Mouse (Mus musculus) liver, embryonic 12.5 days (tissue): ENCODE results near the gene S100g. TPM values are rescaled to one million over a fixed set of nuclear protein-coding genes. Genes with fewer than 3 reads are reported as not detected.

Source experiments
- ATAC-seq: fragments of 200-750 bp; cut with Nextera tagmentation; 2 replicates; pipeline ENCODE4 v1.8.0; 2017; ENCODE audit warnings: moderate number of reproducible peaks, mild to moderate bottlenecking, moderate library complexity
- H3K27ac ChIP-seq: fragments of 300-500 bp; sonication (generic); 2 replicates; pipeline ENCODE4 v1.5.1; 2016; ENCODE audit warnings: mild to moderate bottlenecking
- H3K27me3 ChIP-seq: fragments of 300-500 bp; sonication (generic); replicated peaks from 2 replicates; pipeline ENCODE4 v1.6.1; 2016; ENCODE audit warnings: mild to moderate bottlenecking, moderate library complexity
- H3K36me3 ChIP-seq: fragments of 300-500 bp; sonication (generic); 2 replicates; pipeline ENCODE4 v1.6.1; 2016; ENCODE audit warnings: mild to moderate bottlenecking, moderate library complexity
- H3K4me1 ChIP-seq: fragments of 300-500 bp; sonication (generic); 2 replicates; pipeline ENCODE4 v1.6.1; 2016
- H3K4me2 ChIP-seq: fragments of 300-500 bp; sonication (generic); 2 replicates; pipeline ENCODE4 v1.6.1; 2016; ENCODE audit warnings: mild to moderate bottlenecking, moderate library complexity
- H3K4me3 ChIP-seq: fragments of 300-500 bp; sonication (generic); 2 replicates; pipeline ENCODE4 v1.5.1; 2016; ENCODE audit warnings: mild to moderate bottlenecking, moderate library complexity
- H3K9ac ChIP-seq: fragments of 300-500 bp; sonication (generic); 2 replicates; pipeline ENCODE4 v1.6.1; 2016; ENCODE audit warnings: mild to moderate bottlenecking, moderate library complexity
- H3K9me3 ChIP-seq: fragments of 300-500 bp; sonication (generic); replicated peaks from 2 replicates; pipeline ENCODE4 v1.6.1; 2016; ENCODE audit warnings: mild to moderate bottlenecking, moderate library complexity
- WGBS: fragments of 180-500 bp; shearing (Covaris S2); methylation state at CpG from one replicate; pipeline ENCODE4 v1.1.7; 2016; ENCODE audit not compliant: insufficient replicate concordance; 5-methylcytosine and 5-hydroxymethylcytosine counted together
- polyA plus RNA-seq: library from polyadenylated mRNA; unstranded; fragments of >200 nt; fragmentation: Nextera tagmentation; extraction: Ambion mirVana; gene quantifications from 2 replicates; pipeline ENCODE4 v1.2.1, GENCODE M21; 2016

The S100g gene
- 2.3 and 2.8 TPM in 2 replicates for polyA plus RNA-seq

- no peaks in the 10 kb centered on the region for H3K36me3 ChIP-seq
- no peak within 1 kb of the TSS for H3K4me3 ChIP-seq
- WGBS = 52% methylated on average over 3 of the region's 3 CpGs
- H3K9me3 ChIP-seq = no peaks in the 10 kb centered on the region
- ATAC-seq = 0 out of 2 replicates have a peak, but pooled peaks have one; percentile 21
- H3K27me3 ChIP-seq = 0 out of 2 replicates have a peak, but pooled peaks cover 3% of the 10 kb centered on the region
- H3K27ac ChIP-seq = no peak within 1 kb of the TSS
- H3K4me1 ChIP-seq = no peaks in the 10 kb centered on the region
- H3K9ac ChIP-seq = no peak within 1 kb of the TSS
- H3K4me2 ChIP-seq = no peak within 1 kb of the TSS
Observed at GRCm38 (mm10) chrX:162964383-162964782, at the start of gene S100g. TSS of gene S100g (minus strand) at chrX:162964599.

- Histone ChIP-seq H3K36me3 (no peaks in the 10 kb centered on the region), H3K9ac (no peak overlapping the region), H3K4me3 (no peak overlapping the region), H3K9me3 (no peaks in the 10 kb centered on the region), H3K4me2 (no peak overlapping the region), H3K27me3 (no peaks in the 10 kb centered on the region), H3K27ac (no peak overlapping the region), H3K4me1 (no peaks in the 10 kb centered on the region)
- 60% methylated on average over 3 of the region's 3 CpGs for WGBS
- ATAC-seq = no peak
Observed at GRCm38 (mm10) chrX:162992121-162992520, 27.7 kb upstream of the S100g start.

- ATAC-seq = no peak
- Histone ChIP-seq H3K4me2 (no peak overlapping the region), H3K4me3 (no peak overlapping the region), H3K9me3 (no peaks in the 10 kb centered on the region), H3K27me3 (no peaks in the 10 kb centered on the region), H3K27ac (no peak overlapping the region), H3K9ac (no peak overlapping the region), H3K36me3 (no peaks in the 10 kb centered on the region), H3K4me1 (no peaks in the 10 kb centered on the region)
- WGBS = 63% methylated on average over 4 of the region's 4 CpGs
Observed at GRCm38 (mm10) chrX:162991396-162991795, 27.0 kb upstream of the S100g start.

GRCm38 (mm10) chrX:162986876-162987495 is 22.6 kb upstream of the S100g start:
- H3K27ac ChIP-seq = no peak overlapping the region
- no peak overlapping the region for H3K4me2 ChIP-seq
- no peak for ATAC-seq
- H3K4me3 ChIP-seq = no peak overlapping the region
- 87% methylated on average over 10 of the region's 10 CpGs for WGBS
- H3K4me1 ChIP-seq = no peaks in the 10 kb centered on the region
- no peaks in the 10 kb centered on the region for H3K36me3 ChIP-seq
- no peaks in the 10 kb centered on the region for H3K27me3 ChIP-seq
- H3K9me3 ChIP-seq = no peaks in the 10 kb centered on the region
- H3K9ac ChIP-seq = no peak overlapping the region

- no peak for ATAC-seq
Observed at GRCm38 (mm10) chrX:162976194-162976593, 11.8 kb upstream of the S100g start.

GRCm38 (mm10) chrX:162967456-162967855 is 3.1 kb upstream of the S100g start:
- Histone ChIP-seq H3K4me1 (no peaks in the 10 kb centered on the region), H3K4me2 (no peak overlapping the region), H3K27me3 (0 out of 2 replicates have a peak, but pooled peaks cover 3% of the 10 kb centered on the region), H3K27ac (no peak overlapping the region), H3K36me3 (no peaks in the 10 kb centered on the region), H3K9me3 (no peaks in the 10 kb centered on the region), H3K4me3 (no peak overlapping the region), H3K9ac (no peak overlapping the region)
- 55% methylated on average over 8 of the region's 8 CpGs for WGBS
- ATAC-seq = no peak

More at GRCm38 (mm10) chrX:162976194-162976593, 11.8 kb upstream of the S100g start:
- no peaks in the 10 kb centered on the region for H3K36me3 ChIP-seq
- no peak overlapping the region for H3K27ac ChIP-seq
- no peaks in the 10 kb centered on the region for H3K9me3 ChIP-seq
- no peak overlapping the region for H3K9ac ChIP-seq
- H3K4me2 ChIP-seq = no peak overlapping the region
- no peaks in the 10 kb centered on the region for H3K4me1 ChIP-seq
- no peaks in the 10 kb centered on the region for H3K27me3 ChIP-seq
- WGBS = 52% methylated on average over 3 of the region's 3 CpGs
- no peak overlapping the region for H3K4me3 ChIP-seq

- no peak for ATAC-seq
- H3K36me3 ChIP-seq = no peaks in the 10 kb centered on the region
- H3K4me2 ChIP-seq = no peak overlapping the region
- H3K9me3 ChIP-seq = no peaks in the 10 kb centered on the region
- H3K4me1 ChIP-seq = no peaks in the 10 kb centered on the region
- H3K27me3 ChIP-seq = 0 out of 2 replicates have a peak, but pooled peaks cover 3% of the 10 kb centered on the region
- no peak overlapping the region for H3K27ac ChIP-seq
- H3K9ac ChIP-seq = no peak overlapping the region
- 53% methylated on average over 4 of the region's 4 CpGs for WGBS
- no peak overlapping the region for H3K4me3 ChIP-seq
Observed at GRCm38 (mm10) chrX:162963840-162964239, 559 bp downstream of the S100g start.

GRCm38 (mm10) chrX:162957921-162958320 is 6.5 kb downstream of the S100g start:
- Histone ChIP-seq H3K36me3 (no peaks in the 10 kb centered on the region), H3K4me1 (no peaks in the 10 kb centered on the region), H3K4me3 (no peak overlapping the region), H3K9ac (no peak overlapping the region), H3K27me3 (no peaks in the 10 kb centered on the region; the same call in 1 of the 2 replicates), H3K27ac (no peak overlapping the region), H3K4me2 (no peak overlapping the region), H3K9me3 (no peaks in the 10 kb centered on the region)
- 69% methylated on average over 3 of the region's 3 CpGs for WGBS
- ATAC-seq = no peak

- WGBS = 47% methylated on average over 3 of the region's 3 CpGs
Observed at GRCm38 (mm10) chrX:162949811-162950439, 14.5 kb downstream of the S100g start.

GRCm38 (mm10) chrX:162942027-162942426 is 22.4 kb downstream of the S100g start:
- H3K4me2 ChIP-seq = no peak overlapping the region
- H3K27ac ChIP-seq = no peak overlapping the region
- H3K9me3 ChIP-seq = no peaks in the 10 kb centered on the region
- no peak overlapping the region for H3K4me3 ChIP-seq
- H3K4me1 ChIP-seq = no peaks in the 10 kb centered on the region
- no peak for ATAC-seq
- 63% methylated on average over 1 of the region's 1 CpGs for WGBS
- H3K9ac ChIP-seq = no peak overlapping the region
- H3K36me3 ChIP-seq = no peaks in the 10 kb centered on the region
- no peaks in the 10 kb centered on the region for H3K27me3 ChIP-seq

More at GRCm38 (mm10) chrX:162949811-162950439, 14.5 kb downstream of the S100g start:
- no peaks in the 10 kb centered on the region; the same call in 1 of the 2 replicates for H3K27me3 ChIP-seq
- H3K4me1 ChIP-seq = no peaks in the 10 kb centered on the region
- H3K27ac ChIP-seq = no peak overlapping the region
- no peak overlapping the region for H3K4me2 ChIP-seq
- H3K4me3 ChIP-seq = no peak overlapping the region
- ATAC-seq = no peak
- no peaks in the 10 kb centered on the region for H3K36me3 ChIP-seq
- no peaks in the 10 kb centered on the region for H3K9me3 ChIP-seq
- H3K9ac ChIP-seq = no peak overlapping the region

- peaks cover 9% of the 10 kb centered on the region for H3K36me3 ChIP-seq
- no peak overlapping the region for H3K4me3 ChIP-seq
- no peak overlapping the region for H3K27ac ChIP-seq
- no peak overlapping the region for H3K9ac ChIP-seq
- no peaks in the 10 kb centered on the region for H3K9me3 ChIP-seq
- H3K4me1 ChIP-seq = no peaks in the 10 kb centered on the region
- no peaks in the 10 kb centered on the region for H3K27me3 ChIP-seq
- whole genome bisulfite sequencing = 79% methylated on average over 2 of the region's 2 CpGs
- H3K4me2 ChIP-seq = no peak overlapping the region
- ATAC-seq = no peak
Observed at GRCm38 (mm10) chrX:162931467-162931866, 32.9 kb downstream of the S100g start.

GRCm38 (mm10) chrX:162921487-162922125 is 42.8 kb downstream of the S100g start:
- ATAC-seq = no peak

More at GRCm38 (mm10) chrX:162921487-162922125, 42.8 kb downstream of the S100g start:
- Histone ChIP-seq H3K4me1 (no peaks in the 10 kb centered on the region), H3K9ac (no peak overlapping the region), H3K36me3 (no peaks in the 10 kb centered on the region), H3K27me3 (no peaks in the 10 kb centered on the region; the same call in 1 of the 2 replicates), H3K9me3 (no peaks in the 10 kb centered on the region), H3K4me2 (no peak overlapping the region), H3K4me3 (no peak overlapping the region), H3K27ac (no peak overlapping the region)
- WGBS = 73% methylated on average over 8 of the region's 8 CpGs
